Mouse (Mus musculus): ENCODE measurements around the gene Mllt10.

The Mllt10 gene

GRCm38 (mm10) chr2:18055016-18055928 is at the start of gene Mllt10:
TSS of gene Mllt10 (plus strand) at chr2:18055237.
- no peak for DNase-seq

- DNase-seq = no peak
Observed at GRCm38 (mm10) chr2:18011226-18011625, 43.8 kb upstream of the Mllt10 start.

DNA sequence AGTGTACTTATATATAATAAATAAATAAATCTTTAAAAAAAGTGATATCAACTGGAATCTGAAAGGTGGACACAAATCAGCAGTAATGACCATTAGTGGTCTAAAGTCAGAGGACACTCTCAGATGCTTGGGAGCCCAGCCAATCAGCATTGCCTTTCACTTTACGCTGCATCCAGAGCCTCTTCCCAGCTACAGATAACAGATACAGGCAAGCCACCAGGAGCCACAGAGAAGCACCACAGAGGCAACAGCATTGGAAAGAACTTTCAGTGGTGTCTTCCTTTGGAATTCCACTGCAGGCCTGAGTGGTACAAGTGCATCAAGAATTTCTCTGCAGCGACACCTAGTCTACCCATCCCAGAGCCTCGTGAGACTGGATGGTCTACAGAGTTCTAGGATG is 42.2 kb upstream of the Mllt10 start:
- no peak for DNase-seq

DNA sequence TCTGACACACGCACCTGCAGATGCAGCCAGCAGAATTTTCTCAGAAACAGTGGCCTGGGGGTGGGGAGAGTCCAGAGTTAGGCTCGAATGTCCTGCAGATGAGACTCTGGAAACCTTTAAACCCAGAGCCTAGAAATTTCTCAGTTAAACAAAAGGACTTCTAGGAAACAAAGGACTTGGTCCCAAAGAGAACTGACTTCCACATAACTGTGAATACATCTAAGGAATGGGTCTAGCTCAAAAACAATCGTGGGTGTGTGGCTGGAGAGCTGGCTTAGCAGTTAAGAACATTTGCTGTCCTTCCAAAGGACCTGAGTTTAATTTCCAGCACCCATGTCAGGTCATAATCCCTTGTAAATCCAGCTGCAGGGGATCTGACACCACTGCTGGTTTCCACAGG is 39.5 kb upstream of the Mllt10 start:
- no peak for DNase-seq

GRCm38 (mm10) chr2:18016639-18017038 is 38.4 kb upstream of the Mllt10 start:
- no peak for DNase-seq

GRCm38 (mm10) chr2:18017321-18017720 is 37.7 kb upstream of the Mllt10 start:
- no peak for DNase-seq

DNA sequence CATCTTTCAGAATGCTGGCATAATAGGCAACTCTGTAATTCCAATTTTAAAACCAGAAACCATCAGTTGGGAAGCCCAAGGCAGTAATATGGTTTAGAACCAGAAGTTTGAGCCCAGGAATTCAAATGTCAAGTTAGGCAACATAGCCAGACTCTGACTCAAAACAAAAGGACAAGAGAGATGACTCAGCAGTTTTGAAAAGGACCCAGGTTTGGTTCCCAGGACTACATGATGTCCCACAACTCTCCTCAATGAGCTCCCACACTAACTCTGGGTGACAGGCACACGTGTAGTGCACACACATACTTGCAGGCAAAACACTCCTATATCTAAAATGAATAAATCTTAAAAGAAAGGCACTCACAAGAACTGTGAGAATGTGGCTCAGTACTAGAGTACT is 35.9 kb upstream of the Mllt10 start:
- no peak for DNase-seq

DNA sequence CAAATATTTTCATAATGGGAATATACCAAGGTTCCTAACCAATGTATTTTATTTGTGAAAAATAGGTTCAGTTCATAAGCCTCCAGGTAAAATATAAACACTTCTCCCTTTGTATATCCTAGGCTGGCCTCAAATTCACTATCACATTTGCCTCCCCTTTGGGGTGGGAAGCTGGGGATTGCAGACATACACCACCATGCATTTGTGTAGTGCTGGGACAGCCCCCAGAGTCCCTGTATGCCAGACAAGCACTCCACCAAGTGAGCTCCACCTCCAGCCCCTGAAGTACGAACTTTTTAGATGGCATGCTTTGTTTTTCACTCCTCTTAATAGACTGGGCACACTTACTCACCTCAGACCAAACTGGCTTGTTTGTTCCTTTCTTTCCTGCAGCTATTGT is 32.2 kb upstream of the Mllt10 start:
- DNase-seq = no peak

GRCm38 (mm10) chr2:18025116-18025515 is 29.9 kb upstream of the Mllt10 start:
- DNase-seq = no peak

DNA sequence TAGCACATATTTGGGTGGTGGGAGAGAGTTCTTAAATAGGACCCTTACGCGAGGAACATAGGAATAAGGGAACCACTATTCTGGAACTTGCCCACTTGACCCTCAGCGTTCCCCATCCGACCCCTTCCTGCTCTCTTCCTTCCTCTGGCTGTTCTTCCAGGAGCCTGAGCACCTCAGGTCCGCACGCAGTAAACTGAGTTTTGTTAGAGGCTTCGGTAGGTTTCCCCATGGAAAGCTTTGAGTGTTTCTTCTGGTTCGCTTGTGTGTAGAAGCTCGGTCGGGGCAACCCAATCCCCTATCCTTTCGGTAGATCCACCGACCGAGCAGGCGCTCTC is 29.3 kb upstream of the Mllt10 start:
- no peak for DNase-seq

DNA sequence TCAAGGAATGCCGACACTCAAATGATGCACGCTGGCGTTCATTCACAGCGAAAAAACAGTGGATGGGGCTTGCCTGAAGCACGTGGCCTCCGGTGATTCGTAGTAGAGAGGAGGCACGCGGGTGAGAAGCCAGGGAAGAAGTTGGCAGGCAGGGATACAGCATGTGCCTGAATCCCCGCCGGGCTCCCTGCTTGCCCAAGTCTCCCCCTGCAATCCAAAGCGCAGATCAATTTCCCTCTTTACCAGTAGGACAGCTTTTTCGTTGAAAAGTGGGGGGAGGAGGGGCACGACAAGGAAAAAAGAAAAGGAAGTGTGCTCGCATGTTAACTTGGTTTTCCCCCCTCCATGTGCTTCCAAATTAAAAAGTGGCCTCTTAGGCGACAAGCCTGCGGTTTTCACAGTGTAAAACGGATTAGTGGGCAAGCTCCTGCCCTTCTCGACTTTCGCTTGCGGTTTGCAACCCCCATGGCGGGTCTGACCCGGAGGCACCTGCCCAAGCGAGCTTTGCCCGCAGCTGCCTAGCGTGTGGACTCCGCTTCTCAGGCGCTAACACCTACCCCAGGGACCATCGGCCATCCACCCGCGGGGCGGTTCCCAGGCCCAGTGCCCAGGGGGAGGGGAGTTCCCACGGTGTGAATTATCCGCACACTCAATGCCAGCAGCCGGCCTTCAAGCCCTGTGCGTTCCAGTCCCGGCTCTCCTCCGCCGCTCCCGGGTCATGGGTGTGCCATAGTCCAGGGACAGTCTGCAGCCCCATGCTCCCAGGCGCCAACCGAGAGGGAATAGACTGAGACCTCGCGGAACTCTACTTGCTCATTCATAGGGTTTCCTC is 28.7 kb upstream of the Mllt10 start:
- peak; percentile 30 for DNase-seq

- peak; percentile 93 for DNase-seq
Observed at GRCm38 (mm10) chr2:18027448-18028139, 27.4 kb upstream of the Mllt10 start.

DNA sequence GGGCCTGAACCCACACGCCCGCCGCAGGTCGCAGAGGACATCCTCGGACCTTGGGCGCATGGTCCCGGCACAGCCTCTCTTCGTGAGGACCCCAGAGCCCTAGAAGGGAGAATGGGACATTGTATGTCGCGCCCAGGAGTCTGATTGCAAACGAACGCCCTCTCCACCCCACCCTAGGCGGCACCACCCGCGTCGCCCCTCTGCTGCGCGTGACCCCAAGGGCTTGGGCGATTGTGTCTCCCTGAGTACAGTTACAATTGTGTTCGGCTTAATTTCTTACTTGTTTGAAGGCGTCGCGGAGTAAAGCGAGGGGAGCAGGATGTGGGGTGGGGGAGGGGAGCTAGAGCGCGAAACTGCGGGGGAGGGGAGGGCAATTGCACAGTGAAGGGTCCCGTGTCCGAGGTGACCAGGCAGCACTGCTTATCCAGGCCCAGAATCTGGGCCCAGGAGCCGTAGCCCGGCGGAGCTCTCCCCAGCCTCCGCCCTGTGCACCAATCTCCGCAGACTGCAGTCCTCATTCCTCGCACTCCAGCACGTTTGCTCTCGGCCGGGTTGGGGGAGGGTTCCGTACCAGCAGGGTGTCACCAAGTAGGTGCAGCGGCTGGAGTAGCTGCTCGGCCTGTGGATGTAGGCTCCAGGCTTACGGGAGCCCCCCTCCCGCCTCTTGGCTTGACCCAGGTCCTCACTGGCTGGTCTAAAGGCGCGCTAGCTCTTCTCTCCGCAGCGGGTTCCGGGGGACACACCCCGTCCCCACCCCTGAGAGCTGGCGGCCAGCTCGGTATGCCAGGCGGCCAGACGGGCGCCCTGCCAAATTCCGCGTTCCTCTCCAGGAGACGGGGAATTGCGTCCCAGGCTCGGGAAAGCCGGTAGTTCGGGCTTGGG is 26.7 kb upstream of the Mllt10 start:
- DNase-seq = peak; percentile 68

GRCm38 (mm10) chr2:18029656-18030055 is 25.4 kb upstream of the Mllt10 start:
- no peak for DNase-seq

DNA sequence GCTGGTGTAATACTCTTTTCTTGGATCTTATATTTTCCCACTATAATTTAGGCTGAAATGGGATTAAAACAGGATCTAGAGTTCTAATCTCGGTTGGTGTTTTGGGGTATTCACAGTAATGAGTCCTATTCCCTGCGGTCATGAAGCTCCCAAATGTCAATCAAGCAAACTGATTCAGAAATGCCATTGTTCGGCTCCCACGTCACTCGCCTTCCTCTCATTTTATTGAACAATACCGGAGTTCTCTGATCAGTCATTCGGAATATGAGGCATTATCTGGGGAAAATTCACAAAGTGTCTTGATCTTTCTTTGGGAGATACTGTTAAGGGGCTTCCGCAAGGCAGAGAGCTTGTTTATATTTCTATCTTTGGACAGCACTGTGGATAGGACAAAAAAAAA is 24.5 kb upstream of the Mllt10 start:
- no peak for DNase-seq

DNA sequence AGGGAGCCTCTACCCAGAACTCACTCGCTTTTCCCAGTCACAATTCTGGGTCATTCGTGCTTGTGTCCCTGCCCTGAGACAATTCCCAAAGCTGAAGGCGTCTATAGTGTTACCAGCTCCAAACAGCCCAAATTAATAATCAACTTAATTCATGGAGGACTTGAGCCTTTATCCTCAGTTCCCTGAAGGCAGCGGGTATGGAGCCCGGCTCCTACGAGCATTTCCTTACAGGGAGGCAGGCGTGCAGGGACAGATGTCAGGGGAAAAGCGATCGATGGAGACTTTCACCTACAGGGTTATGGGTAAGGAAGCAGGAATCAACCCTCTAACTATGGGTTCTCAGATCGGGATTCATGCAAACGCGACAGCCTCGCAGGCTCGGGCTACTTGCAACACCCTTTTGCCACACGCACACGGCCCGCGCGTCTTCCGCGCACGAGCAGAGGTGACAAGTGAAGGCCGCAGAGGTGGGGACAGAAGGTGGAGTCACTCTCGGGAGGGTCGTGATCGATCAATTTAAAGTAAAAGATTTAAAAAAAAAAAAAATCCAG is 23.7 kb upstream of the Mllt10 start:
- DNase-seq = no peak

- DNase-seq = no peak
Observed at GRCm38 (mm10) chr2:18031831-18032537, 23.1 kb upstream of the Mllt10 start.

DNA sequence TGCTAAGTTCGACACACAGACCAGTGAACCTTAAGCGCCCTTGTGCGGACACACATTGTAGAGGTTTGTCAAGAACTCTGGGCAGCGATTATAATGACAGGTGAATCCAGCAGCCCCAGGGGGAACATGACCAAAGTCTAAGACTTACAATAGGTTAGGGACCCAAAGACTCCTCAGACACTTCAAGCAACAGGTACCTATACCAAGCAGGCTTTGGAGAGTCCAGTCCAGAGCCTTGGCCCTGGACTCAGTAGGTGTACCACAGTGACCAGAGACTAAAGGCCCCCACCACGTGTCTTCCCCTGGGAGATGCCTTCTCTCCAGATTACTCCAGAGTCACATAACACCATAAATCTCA is 22.5 kb upstream of the Mllt10 start:
- no peak for DNase-seq

GRCm38 (mm10) chr2:18033166-18034108 is 21.6 kb upstream of the Mllt10 start:
- DNase-seq = no peak

All from thymus, postnatal 25 days (tissue).